Mouse (Mus musculus): ENCODE results near the gene Adgrg5. TPM values are rescaled to one million over a fixed set of nuclear protein-coding genes. Genes with fewer than 3 reads are reported as not detected.

Adgrg5 gene
- total and polyA plus RNA-seq, 3 experiments, result 0.87 to 3.2 (median 2.9) TPM

DNA sequence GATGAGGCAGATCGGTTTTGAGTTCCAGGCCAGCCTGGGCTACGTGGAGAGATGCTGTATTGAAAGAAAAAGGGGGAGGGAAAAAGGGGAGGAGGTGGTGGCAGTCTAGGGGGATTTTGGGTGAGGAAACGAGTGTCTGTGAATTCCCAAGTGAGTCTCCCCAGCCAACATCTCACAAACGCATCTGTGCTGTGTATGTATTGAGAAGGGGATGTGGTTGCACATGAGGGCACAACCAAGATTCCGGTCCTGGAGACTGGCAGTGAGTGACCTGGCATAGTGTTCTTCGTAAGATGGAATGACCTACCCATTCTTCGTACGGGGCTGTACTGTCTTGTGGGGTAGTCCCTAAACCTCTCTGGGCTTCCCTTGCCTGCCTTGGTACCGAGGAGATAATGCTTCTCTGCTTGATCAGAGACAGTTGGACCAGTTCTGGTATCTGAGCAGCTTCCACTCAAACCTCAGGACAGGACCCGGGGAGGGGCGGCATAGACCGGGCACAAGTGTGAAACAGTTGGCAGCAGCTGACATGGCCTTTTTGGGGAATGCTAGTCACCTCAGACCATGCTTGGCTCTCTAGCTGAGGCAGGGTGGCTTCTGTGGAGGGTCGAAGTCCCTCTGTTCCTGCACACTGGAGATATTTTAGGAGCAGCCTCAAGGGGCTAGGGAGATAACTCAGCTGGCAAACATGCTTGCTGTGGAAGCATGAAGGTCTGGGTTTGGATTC lies 55.3 kb downstream of the Adgrg5 start:
- H3K36me3 ChIP-seq (replicated peaks), result peaks cover 14% of the 10 kb centered on the region
- no peaks in the 10 kb centered on the region for H3K9me3 ChIP-seq (replicated peaks)
- no peaks in the 10 kb centered on the region for H3K27me3 ChIP-seq (ENCODE audit: insufficient read depth, low read length)
- no peak for ATAC-seq (ENCODE audit: extremely low read depth, insufficient number of reproducible peaks, low FRiP score, poor library complexity, severe bottlenecking)
- H3K4me3 ChIP-seq (ENCODE audit: low read depth, low read length), result peak overlapping the region; percentile 23; the same call in 1 of the 2 replicates
- TF ChIP-seq GATA1 (IDR thresholded peaks at IDR 0.05; ENCODE audit: borderline replicate concordance, low read length), result no peak
- TF ChIP-seq POLR2AphosphoS5 (IDR thresholded peaks at IDR 0.05; ENCODE audit: insufficient replicate concordance, low read depth, low read length), result no peak
- no peak for TF ChIP-seq TAL1 (conservative IDR thresholded peaks at IDR 0.05; ENCODE audit: low read depth, low read length)
- TF ChIP-seq GATA2 (IDR thresholded peaks at IDR 0.05; ENCODE audit: borderline replicate concordance, low read depth, low read length), result no peak
- TF ChIP-seq CTCF (IDR thresholded peaks at IDR 0.05; ENCODE audit: low read depth, low read length), result no peak
- no peak for DNase-seq (ENCODE audit: low spot score)
- H3K4me1 ChIP-seq (ENCODE audit: insufficient read depth, low read depth, low read length), result peaks cover 99% of the 10 kb centered on the region

DNA sequence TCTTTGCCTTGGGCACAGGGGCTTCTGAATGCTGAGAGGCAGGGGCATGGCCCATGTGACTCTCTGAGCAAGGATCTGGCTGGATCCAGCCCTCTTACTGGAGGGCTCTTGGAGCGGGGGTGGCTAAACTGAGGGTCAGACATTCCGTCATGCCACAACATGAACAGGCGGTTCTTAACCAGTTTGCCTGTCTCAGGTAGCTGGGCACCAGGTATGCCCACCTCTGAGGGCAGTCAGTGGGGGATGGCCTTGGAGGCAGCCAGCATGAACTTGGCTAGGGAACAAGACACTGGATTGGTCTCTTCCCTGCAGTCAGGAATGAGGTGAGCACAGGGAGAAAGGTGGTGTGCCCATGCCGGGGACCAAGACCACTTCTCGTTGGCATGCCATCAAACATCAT lies 56.7 kb downstream of the Adgrg5 start:
- TF ChIP-seq CTCF (IDR thresholded peaks at IDR 0.05; ENCODE audit: low read depth, low read length) (no peak), POLR2AphosphoS5 (IDR thresholded peaks at IDR 0.05; ENCODE audit: insufficient replicate concordance, low read depth, low read length) (no peak), TAL1 (conservative IDR thresholded peaks at IDR 0.05; ENCODE audit: low read depth, low read length) (no peak)
- Histone ChIP-seq H3K27me3 (ENCODE audit: insufficient read depth, low read length) (no peaks in the 10 kb centered on the region), H3K9me3 (replicated peaks) (no peaks in the 10 kb centered on the region), H3K36me3 (replicated peaks) (peaks cover 15% of the 10 kb centered on the region), H3K4me1 (ENCODE audit: insufficient read depth, low read depth, low read length) (peaks cover 96% of the 10 kb centered on the region), H3K4me3 (ENCODE audit: low read depth, low read length) (no peak overlapping the region; the same call in 1 of the 2 replicates)
- ATAC-seq (ENCODE audit: extremely low read depth, insufficient number of reproducible peaks, low FRiP score, poor library complexity, severe bottlenecking), result no peak
- DNase-seq (ENCODE audit: low spot score), result no peak

DNA sequence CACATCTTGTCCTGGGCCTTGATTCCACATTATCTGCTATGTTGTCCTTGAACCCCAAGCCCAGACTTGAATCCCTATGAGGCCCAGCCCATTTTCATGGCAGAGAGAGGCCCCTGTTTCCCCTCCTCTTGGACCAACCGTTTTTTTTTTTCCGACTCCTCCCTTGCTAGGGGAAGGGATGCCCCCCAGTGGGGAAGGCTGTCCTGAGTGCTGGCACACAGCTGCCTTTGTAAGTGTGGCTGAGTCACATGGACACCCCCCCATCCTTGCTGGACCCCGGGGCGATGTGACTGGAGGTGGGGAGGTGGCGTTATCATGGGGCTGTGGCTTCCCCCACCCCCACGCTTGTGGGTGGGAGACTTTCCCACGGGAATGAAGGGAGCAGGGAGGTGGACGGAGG lies 57.5 kb downstream of the Adgrg5 start:
- peaks cover 23% of the 10 kb centered on the region for H3K36me3 ChIP-seq (replicated peaks)
- peaks cover 96% of the 10 kb centered on the region for H3K4me1 ChIP-seq (ENCODE audit: insufficient read depth, low read depth, low read length)
- H3K27me3 ChIP-seq (ENCODE audit: insufficient read depth, low read length), result no peaks in the 10 kb centered on the region
- no peak for ATAC-seq (ENCODE audit: extremely low read depth, insufficient number of reproducible peaks, low FRiP score, poor library complexity, severe bottlenecking)
- TF ChIP-seq CTCF (IDR thresholded peaks at IDR 0.05; ENCODE audit: low read depth, low read length) (no peak), POLR2AphosphoS5 (IDR thresholded peaks at IDR 0.05; ENCODE audit: insufficient replicate concordance, low read depth, low read length) (no peak), GATA1 (IDR thresholded peaks at IDR 0.05; ENCODE audit: borderline replicate concordance, low read length) (no peak), GATA2 (IDR thresholded peaks at IDR 0.05; ENCODE audit: borderline replicate concordance, low read depth, low read length) (no peak), TAL1 (conservative IDR thresholded peaks at IDR 0.05; ENCODE audit: low read depth, low read length) (no peak)
- no peaks in the 10 kb centered on the region for H3K9me3 ChIP-seq (replicated peaks)
- no peak for DNase-seq (ENCODE audit: low spot score)
- H3K4me3 ChIP-seq (ENCODE audit: low read depth, low read length), result peak overlapping the region; percentile 57; the same call in 1 of the 2 replicates

DNA sequence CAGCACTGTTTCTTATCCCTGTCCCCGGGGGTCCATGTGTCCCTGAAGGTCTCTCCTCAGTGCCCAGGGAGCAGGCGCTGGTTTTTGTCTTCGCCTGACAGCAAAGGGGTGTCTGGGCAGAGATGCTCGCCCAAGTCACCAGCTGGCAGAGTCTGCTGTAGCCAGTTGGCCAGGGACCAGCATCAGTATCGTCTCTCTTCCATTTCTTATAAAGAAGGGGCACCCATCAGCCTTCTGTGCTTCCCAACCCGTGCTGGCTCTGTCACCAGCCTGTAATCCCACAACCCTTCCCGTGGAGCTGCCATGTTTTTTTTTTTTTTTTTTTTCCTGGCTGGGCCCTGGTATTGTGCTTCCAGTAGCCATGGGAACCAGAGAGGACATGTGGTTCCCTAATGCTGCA lies 58.4 kb downstream of the Adgrg5 start:
- DNase-seq (ENCODE audit: low spot score) (no peak), ATAC-seq (ENCODE audit: extremely low read depth, insufficient number of reproducible peaks, low FRiP score, poor library complexity, severe bottlenecking) (no peak)
- H3K4me1 ChIP-seq (ENCODE audit: insufficient read depth, low read depth, low read length), result peaks cover 96% of the 10 kb centered on the region
- H3K4me3 ChIP-seq (ENCODE audit: low read depth, low read length), result no peak overlapping the region
- no peaks in the 10 kb centered on the region for H3K9me3 ChIP-seq (replicated peaks)
- TF ChIP-seq TAL1 (conservative IDR thresholded peaks at IDR 0.05; ENCODE audit: low read depth, low read length) (no peak), POLR2AphosphoS5 (IDR thresholded peaks at IDR 0.05; ENCODE audit: insufficient replicate concordance, low read depth, low read length) (no peak), GATA1 (IDR thresholded peaks at IDR 0.05; ENCODE audit: borderline replicate concordance, low read length) (no peak), GATA2 (IDR thresholded peaks at IDR 0.05; ENCODE audit: borderline replicate concordance, low read depth, low read length) (no peak), CTCF (IDR thresholded peaks at IDR 0.05; ENCODE audit: low read depth, low read length) (no peak)
- peaks cover 31% of the 10 kb centered on the region for H3K36me3 ChIP-seq (replicated peaks)
- H3K27me3 ChIP-seq (ENCODE audit: insufficient read depth, low read length), result no peaks in the 10 kb centered on the region

DNA sequence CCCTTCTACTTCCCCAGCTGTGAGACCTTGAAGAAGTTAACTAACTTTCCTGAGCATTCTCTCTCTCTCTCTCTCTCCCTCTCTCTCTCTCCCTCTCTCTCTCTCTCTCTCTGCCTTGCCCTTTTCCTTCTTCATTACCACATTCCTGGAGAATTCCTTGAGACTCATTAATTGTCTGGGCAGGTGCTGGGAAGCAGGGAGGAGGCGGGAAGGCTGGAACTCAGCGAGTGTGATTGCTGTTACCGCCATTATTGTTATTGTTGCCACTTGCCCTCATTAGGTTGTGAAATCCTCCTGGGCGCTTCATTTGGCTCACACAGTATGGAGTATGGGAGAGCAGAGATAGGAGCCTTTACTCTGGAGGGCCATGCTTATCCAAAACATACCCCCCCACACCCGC lies 59.7 kb downstream of the Adgrg5 start:
- no peak for DNase-seq (ENCODE audit: low spot score)
- Histone ChIP-seq H3K36me3 (replicated peaks) (peaks cover 44% of the 10 kb centered on the region), H3K4me3 (ENCODE audit: low read depth, low read length) (peak overlapping the region; percentile 20; the same call in 1 of the 2 replicates), H3K4me1 (ENCODE audit: insufficient read depth, low read depth, low read length) (peaks cover 96% of the 10 kb centered on the region), H3K9me3 (replicated peaks) (no peaks in the 10 kb centered on the region), H3K27me3 (ENCODE audit: insufficient read depth, low read length) (no peaks in the 10 kb centered on the region)
- TF ChIP-seq POLR2AphosphoS5 (IDR thresholded peaks at IDR 0.05; ENCODE audit: insufficient replicate concordance, low read depth, low read length), result no peak
- TF ChIP-seq GATA2 (IDR thresholded peaks at IDR 0.05; ENCODE audit: borderline replicate concordance, low read depth, low read length), result no peak
- TF ChIP-seq GATA1 (IDR thresholded peaks at IDR 0.05; ENCODE audit: borderline replicate concordance, low read length), result no peak
- TF ChIP-seq TAL1 (conservative IDR thresholded peaks at IDR 0.05; ENCODE audit: low read depth, low read length), result no peak
- no peak for TF ChIP-seq CTCF (IDR thresholded peaks at IDR 0.05; ENCODE audit: low read depth, low read length)
- ATAC-seq (ENCODE audit: extremely low read depth, insufficient number of reproducible peaks, low FRiP score, poor library complexity, severe bottlenecking), result no peak

DNA sequence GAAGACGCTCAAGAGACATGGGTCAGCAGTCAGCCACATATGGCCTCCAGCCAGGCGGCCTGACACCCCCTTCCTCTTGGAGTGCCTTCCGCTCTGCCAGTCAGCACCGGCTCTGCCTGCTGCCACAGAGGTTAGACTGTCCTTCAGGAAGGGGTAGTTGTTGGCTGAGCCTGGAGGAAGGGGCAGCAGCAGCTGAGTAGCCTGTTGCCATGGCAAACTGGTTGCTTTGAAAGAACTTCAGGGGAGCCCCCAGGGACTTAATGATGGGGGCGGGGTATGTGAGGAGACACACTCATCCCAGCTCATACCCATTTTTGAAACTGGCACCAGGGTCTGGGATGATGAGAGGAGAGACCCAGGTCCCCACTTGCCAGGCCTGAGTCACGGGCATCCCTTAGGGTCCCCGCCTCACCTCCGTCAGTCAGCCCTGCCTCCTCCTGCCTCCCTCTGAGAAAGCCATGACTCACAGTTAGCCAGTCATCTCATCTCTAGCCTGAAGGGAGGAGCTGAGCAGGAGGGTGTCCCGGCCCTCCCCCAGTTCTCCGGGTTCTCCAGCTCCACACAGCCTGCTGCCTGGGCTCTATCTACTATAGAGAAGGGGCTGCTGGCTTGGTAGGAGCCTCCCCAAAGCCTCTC lies 60.5 kb downstream of the Adgrg5 start:
- TF ChIP-seq CTCF (IDR thresholded peaks at IDR 0.05; ENCODE audit: low read depth, low read length) (no peak), POLR2AphosphoS5 (IDR thresholded peaks at IDR 0.05; ENCODE audit: insufficient replicate concordance, low read depth, low read length) (no peak), GATA2 (IDR thresholded peaks at IDR 0.05; ENCODE audit: borderline replicate concordance, low read depth, low read length) (no peak), GATA1 (IDR thresholded peaks at IDR 0.05; ENCODE audit: borderline replicate concordance, low read length) (no peak), TAL1 (conservative IDR thresholded peaks at IDR 0.05; ENCODE audit: low read depth, low read length) (no peak)
- ATAC-seq (ENCODE audit: extremely low read depth, insufficient number of reproducible peaks, low FRiP score, poor library complexity, severe bottlenecking), result peak; percentile 87
- peaks cover 96% of the 10 kb centered on the region for H3K4me1 ChIP-seq (ENCODE audit: insufficient read depth, low read depth, low read length)
- H3K36me3 ChIP-seq (replicated peaks), result peaks cover 52% of the 10 kb centered on the region
- H3K27me3 ChIP-seq (ENCODE audit: insufficient read depth, low read length), result no peaks in the 10 kb centered on the region
- no peaks in the 10 kb centered on the region for H3K9me3 ChIP-seq (replicated peaks)
- peak overlapping the region; percentile 80 for H3K4me3 ChIP-seq (ENCODE audit: low read depth, low read length)
- peak; percentile 89 for DNase-seq (ENCODE audit: low spot score)
